Mouse (Mus musculus) heart, postnatal 14 days (tissue): ENCODE measurements around the gene Clock. TPM values are rescaled to one million over a fixed set of nuclear protein-coding genes. Genes with fewer than 3 reads are reported as not detected.
A peak's percentile ranks its signal among the peaks of the same experiment; 100 is the strongest.

Experiments
- DNase-seq, 2 experiments: peaks; one replicate each; pipeline ENCODE4 v3.0.0; 2021 to 2022
- intact Hi-C: fragments of 180-260 bp; cut with DNase I; formaldehyde crosslinking; loops from one replicate; pipeline ENCODE4 v1.15.1; 2025
- total RNA-seq, 2 experiments: library from RNA; stranded (reverse); gene quantifications; 2 replicates each; pipeline ENCODE4 v1.2.3; 2021

Gene Clock
- total RNA-seq, 2 experiments from 2014 or later = 33.5 to 34.0 TPM

DNA sequence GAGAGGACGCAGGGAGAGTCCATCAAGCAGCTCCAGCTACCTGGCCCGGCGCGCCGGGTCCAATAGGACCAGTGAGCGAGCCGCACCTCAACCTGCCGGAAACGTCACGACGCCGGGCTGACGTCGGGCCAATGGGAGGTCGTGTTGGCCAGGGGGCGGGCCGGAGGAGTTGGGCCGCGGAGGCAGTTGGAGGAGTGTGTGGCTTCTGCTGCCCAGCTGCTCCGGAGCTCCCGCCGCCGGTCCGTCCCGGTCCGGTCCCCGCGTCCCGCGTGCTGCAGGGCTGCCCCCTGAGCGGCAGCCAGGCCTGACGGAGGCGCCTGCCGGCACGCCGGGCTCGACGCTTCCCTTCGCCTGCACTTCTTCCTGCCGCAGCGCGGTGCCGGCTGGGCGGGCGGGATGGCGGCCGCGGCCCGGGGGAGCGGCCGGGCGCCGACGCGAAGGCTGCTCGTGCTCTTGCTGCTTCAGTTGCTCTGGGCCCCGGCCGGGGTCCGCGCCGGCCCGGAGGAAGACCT is 120.8 kb downstream of the Clock start, which contains the start of gene Tmem165:
TSS of gene Tmem165 (plus strand) at position 131 of the 512 bp plus-strand sequence.
- intact Hi-C loops = loop anchor here (2.0 kb wide), 1 partner anchor 43 kb away; the partner anchor contains the start of gene Srd5a3
- DNase-seq = peak; percentile 94 to 96

DNA sequence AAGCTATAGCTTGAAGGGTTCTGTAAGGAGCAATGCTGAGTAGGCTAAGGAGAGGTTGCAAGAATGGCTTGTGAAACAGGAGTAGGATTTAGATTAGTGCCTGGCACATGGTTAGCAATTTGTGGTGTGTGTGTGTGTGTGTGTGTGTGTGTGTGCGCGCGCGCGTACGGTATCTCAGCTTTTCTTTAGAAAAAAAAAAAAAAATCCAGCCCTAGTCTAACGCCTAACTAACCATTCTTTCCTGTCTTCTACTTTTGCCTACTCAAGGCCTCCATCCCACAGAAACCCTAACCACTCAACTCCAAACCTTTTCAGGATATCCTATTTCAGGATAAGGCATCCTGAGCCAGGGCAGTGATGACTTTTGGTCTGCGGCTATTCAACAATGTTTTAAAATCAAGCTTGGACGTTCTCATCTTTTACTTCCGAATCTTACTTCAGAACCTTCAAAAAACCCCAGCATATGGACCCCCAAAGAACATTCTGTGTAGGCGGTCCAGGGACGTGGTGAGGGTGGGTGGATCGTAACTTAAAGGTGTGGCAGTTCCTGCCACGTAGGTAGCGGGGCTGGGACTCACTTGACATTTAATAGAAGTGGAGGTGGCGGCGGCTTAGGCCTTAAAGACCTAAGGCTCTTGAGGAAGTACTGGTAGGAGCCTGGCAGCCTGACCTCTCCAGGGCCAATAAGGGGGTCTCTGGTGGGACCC is 121.4 kb downstream of the Clock start:
- intact Hi-C loops = no loop called here
- no peak for DNase-seq

DNA sequence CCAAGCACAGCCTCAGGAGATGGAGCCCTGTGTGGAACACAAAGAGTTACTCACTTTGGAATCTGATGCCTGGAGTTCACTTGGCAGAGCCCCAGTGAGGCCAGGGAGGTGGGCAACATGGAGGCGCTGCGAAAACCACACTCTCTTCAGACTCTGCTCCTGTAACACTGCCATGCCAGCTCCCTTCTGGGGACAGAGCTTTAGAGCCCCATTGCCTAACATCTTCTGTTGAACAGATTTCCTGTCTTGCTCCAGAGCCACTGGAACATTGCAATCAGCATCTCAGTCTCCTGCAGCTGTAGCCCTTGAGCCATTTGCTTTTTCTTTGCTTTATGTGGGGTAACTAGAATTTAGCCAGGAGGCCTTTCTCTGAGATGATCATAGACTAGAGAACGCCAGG is 122.3 kb downstream of the Clock start:
- intact Hi-C loops = no loop called here
- no peak for DNase-seq

GRCm38 (mm10) chr5:76179791-76180190 is 124.8 kb downstream of the Clock start:
- intact Hi-C loops = no loop called here
- DNase-seq = no peak

- DNase-seq = no peak
- intact Hi-C loops = no loop called here
Measured at GRCm38 (mm10) chr5:76179171-76179570, 125.4 kb downstream of the Clock start.

DNA sequence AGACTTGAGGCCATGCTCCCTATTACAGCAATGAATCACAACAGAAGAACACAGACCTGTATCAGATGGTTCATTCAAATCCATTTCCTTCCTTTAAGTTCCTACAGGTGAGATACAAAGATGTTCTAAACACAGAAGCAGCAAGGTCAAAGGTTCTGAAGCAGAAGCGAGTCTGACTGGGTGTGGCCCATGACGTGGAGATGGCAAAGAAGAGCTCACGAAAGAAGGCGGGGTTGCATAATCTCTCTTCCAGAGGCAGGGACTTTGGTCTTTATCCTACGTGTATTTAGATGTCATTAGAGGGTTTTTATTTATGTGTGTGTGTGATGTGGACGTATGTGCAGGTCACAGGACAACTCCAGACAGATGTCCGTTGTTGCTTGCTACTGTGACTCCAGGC is 126.9 kb downstream of the Clock start:
- intact Hi-C loops = no loop called here
- no peak for DNase-seq

- intact Hi-C loops = no loop called here
- DNase-seq = no peak
Measured at GRCm38 (mm10) chr5:76176841-76177240, 127.8 kb downstream of the Clock start.

- peak in 1 of 2 experiments; percentile 26 for DNase-seq
- intact Hi-C loops = no loop called here
Measured at GRCm38 (mm10) chr5:76176411-76176810, 128.2 kb downstream of the Clock start.

GRCm38 (mm10) chr5:76175051-76175450 is 129.5 kb downstream of the Clock start:
- intact Hi-C loops = no loop called here
- DNase-seq = no peak

DNA sequence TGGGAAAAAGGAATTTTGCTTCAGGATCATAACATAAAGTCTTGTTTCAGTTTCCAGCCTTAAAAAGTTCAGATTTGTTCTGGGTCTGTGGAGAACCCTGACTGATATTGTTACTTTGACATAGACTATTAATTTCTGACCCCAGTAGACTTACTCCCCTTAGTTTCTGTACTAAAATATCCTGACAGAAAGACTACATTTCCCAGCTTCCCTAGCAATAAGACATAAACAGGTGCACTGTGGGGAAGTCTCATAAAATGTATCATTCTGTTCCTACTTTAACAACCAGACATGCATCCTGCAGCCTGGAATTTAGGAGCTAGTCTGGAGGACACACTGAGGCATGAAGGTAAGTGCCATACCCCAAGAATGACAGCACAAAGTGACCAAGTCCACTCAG is 133.6 kb downstream of the Clock start:
- DNase-seq = no peak
- intact Hi-C loops = no loop called here

GRCm38 (mm10) chr5:76170522-76170921 is 134.1 kb downstream of the Clock start:
- intact Hi-C loops = no loop called here
- DNase-seq = no peak

DNA sequence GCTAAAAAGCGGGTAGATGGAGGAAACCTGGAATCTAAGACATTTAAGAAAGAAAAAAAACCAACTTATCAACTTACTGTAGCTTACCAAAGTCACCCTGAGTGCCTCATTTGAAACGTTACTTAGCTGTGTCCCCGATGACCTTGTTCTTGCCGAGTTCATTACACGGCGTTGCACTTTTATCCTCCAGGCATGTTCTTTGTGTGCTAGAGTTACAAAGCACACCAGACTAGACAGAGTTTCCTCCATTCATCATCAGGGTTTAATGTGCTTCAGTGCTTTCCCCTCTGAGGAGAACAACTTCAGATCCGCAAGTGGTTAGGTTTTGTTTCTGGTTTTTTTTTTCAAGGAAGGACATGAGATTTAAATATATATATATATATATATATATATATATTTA is 139.8 kb downstream of the Clock start:
- no peak for DNase-seq
- intact Hi-C loops = no loop called here

- no peak for DNase-seq
- intact Hi-C loops = no loop called here
Measured at GRCm38 (mm10) chr5:76163828-76164390, 140.7 kb downstream of the Clock start.

DNA sequence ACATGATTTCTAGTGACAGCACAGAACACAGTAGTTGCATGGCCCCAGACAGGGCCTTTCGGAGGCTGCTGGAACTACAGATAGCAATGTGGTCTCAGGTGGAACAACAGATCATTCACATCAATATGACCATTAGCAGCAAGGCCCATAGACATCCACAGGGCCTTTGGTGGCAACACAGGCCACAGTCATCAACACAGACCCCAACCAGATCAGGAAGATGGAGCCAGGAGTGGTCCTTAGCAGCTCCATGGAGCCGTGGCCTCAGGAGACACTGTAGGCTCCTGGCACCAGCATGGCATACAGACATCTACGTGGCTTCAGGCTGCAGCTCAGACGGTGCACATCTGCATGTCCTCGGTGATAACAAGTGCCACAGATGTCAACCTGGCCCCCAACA is 141.7 kb downstream of the Clock start:
- no peak for DNase-seq
- intact Hi-C loops = no loop called here

GRCm38 (mm10) chr5:76161491-76161890 is 143.1 kb downstream of the Clock start:
- no peak for DNase-seq
- intact Hi-C loops = no loop called here

GRCm38 (mm10) chr5:76160086-76160485 is 144.5 kb downstream of the Clock start:
- DNase-seq = no peak
- intact Hi-C loops = no loop called here

Other genes with a start within 250 kb of the Clock start
- 10 to 100 TPM; 11.2 to 15.0 TPM for gene Srd5a3, start 164.5 kb downstream of the Clock start, total RNA-seq
- gene Tmem165, start 120.9 kb downstream of the Clock start, total RNA-seq = 10 to 100 TPM; 26.8 to 30.4 TPM
- not detected for gene Pdcl2, start 26.4 kb upstream of the Clock start, total RNA-seq
- not detected for gene Nmu, start 59.0 kb upstream of the Clock start, total RNA-seq
- not detected for gene Gm7271, start 179.2 kb upstream of the Clock start, total RNA-seq
- 10 to 100 TPM; 14.3 to 15.2 TPM for gene Exoc1, start 224.5 kb upstream of the Clock start, total RNA-seq